Mouse (Mus musculus) bone marrow macrophage, adult 2 months (primary cell): ENCODE data around the gene Ube2j2.

Experiments
- CTCF ChIP-seq: IDR thresholded peaks from 2 replicates; pipeline ENCODE4 v1.5.1; 2012; ENCODE audit warnings: low read depth, mild to moderate bottlenecking, low read length, moderate library complexity
- POLR2A ChIP-seq: IDR thresholded peaks from 2 replicates; pipeline ENCODE4 v1.6.1; 2012; ENCODE audit warnings: mild to moderate bottlenecking, low read depth, low read length, borderline replicate concordance

DNA sequence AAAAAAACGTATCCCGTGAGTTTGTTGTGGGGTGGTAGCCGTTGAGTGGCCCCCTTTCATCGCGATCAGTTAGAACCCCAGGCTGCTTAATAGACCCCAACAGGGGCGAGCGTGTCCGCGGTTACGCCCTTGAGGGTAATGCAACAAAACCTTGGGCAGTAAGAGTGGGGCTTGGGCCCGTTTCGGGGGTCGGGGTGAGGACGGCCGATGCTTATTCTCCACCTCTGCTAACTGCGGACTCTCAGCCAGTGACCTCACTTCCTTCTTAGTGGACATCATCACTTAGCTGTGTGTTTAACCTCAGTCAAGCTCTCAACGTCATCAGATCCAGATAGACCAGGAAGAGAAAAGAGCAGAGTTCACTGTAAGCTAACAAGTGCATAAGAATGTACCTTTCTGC is 640 bp downstream of the Ube2j2 start:
- TF ChIP-seq POLR2A = 0 out of 2 replicates have a peak, but pooled peaks have one; percentile 69
- TF ChIP-seq CTCF = no peak
